Mouse (Mus musculus): ENCODE results near the gene Masp1. TPM values are rescaled to one million over a fixed set of nuclear protein-coding genes. Genes with fewer than 3 reads are reported as not detected.

The Masp1 gene
- polyA plus RNA-seq, 1 experiment from 2014 or later, result 44.7 TPM

DNA sequence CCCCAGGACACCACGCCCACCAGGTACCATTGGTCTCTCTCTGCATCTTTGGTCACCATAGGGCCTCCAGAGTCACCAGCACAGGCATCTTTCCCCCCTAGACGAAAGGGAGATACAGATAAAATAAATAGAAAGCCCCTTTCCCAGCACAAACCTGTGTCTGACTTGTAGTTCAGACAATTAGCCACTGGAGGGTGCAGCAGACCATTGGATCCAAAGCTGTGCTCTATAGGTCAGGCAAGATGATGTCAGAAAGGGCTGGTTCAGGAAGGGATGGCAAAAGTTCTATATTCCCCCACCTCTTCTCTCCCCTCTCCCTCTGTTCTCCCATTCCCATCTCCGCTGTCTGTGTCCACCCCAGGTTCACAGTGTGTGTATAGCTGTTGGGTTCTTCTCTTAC lies 68.1 kb downstream of the Masp1 start:
- 9% methylated on average over 3 of the region's 3 CpGs for WGBS
- no peak overlapping the region for H3K4me2 ChIP-seq (replicated peaks)
- peak; percentile 85 for ATAC-seq
- H3K4me1 ChIP-seq (replicated peaks), result no peaks in the 10 kb centered on the region
- no peaks in the 10 kb centered on the region; the same call in 1 of the 2 replicates for H3K27me3 ChIP-seq
- H3K4me3 ChIP-seq (replicated peaks), result no peak overlapping the region
- no peak overlapping the region for H3K9ac ChIP-seq (replicated peaks)
- no peaks in the 10 kb centered on the region for H3K9me3 ChIP-seq
- no peak overlapping the region for H3K27ac ChIP-seq
- H3K36me3 ChIP-seq, result no peaks in the 10 kb centered on the region

DNA sequence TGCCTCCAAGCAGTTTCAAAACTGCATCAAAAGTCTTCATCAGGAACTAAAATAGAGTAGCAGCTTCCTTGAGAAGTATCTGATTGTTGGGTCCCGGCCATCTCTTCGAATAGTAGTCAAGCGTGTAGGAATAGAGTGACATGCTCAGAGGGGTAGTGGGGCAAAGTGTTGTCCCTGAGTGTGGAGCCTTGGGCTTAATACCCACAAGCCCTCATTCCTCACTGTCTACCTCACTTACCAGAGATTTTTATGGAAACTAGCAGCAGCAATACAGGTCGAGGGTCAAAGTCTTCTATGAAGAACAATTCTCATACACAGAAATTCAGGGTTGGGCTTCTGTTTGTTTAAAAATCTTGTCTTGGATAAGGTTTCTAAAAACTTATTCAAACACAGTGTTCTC lies 69.8 kb downstream of the Masp1 start:
- Histone ChIP-seq H3K4me2 (replicated peaks) (no peak overlapping the region), H3K36me3 (no peaks in the 10 kb centered on the region), H3K9me3 (no peaks in the 10 kb centered on the region), H3K27me3 (no peaks in the 10 kb centered on the region; the same call in 1 of the 2 replicates), H3K9ac (replicated peaks) (no peak overlapping the region), H3K27ac (no peak overlapping the region), H3K4me1 (replicated peaks) (no peaks in the 10 kb centered on the region), H3K4me3 (replicated peaks) (no peak overlapping the region)
- ATAC-seq, result no peak
- 90% methylated on average over 4 of the region's 4 CpGs for WGBS

DNA sequence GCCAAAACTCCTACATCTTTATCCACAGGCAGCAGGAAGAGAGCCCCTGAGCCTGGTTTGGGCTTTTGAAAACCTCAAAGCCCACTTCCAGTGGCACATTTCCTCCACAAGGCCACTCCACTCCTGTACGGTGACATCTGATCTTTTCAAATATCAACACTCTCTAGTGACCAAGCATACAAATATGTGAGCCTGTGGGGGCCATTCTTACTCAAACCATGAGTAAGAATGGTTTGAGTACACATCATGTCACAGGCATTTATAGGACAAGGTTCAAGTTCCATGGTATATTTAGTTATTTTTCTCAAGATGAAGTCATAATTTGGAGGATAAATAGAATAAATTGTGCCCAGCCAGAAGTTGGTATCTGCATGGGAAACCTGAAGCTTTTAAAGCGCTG lies 70.7 kb downstream of the Masp1 start:
- ATAC-seq, result no peak
- no peak overlapping the region for H3K9ac ChIP-seq (replicated peaks)
- no peaks in the 10 kb centered on the region for H3K36me3 ChIP-seq
- no peak overlapping the region for H3K27ac ChIP-seq
- no peaks in the 10 kb centered on the region for H3K9me3 ChIP-seq
- 90% methylated on average over 2 of the region's 2 CpGs for WGBS
- H3K4me2 ChIP-seq (replicated peaks), result no peak overlapping the region
- no peaks in the 10 kb centered on the region for H3K4me1 ChIP-seq (replicated peaks)
- H3K4me3 ChIP-seq (replicated peaks), result no peak overlapping the region
- H3K27me3 ChIP-seq, result no peaks in the 10 kb centered on the region; the same call in 1 of the 2 replicates

DNA sequence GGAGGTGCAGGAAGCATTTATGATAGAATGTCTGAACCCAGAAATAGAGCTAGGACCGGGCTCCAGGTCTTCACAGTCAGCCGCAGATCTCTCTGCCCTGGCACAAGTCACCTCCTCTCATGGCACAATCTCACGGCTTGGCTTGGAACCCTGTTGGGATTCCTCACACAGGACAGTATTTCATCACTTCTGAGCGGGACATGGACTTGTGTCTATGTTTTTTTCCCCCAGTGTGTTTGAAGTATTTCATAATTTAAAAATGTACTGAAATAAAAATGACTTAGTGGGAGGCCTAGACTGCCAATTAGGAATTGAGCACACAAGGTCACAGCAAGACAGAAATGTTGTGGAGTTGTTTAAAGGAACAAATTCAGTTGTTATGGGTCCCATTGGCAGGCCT lies 76.4 kb downstream of the Masp1 start:
- WGBS, result 95% methylated on average over 4 of the region's 4 CpGs
- Histone ChIP-seq H3K4me3 (replicated peaks) (no peak overlapping the region), H3K4me2 (replicated peaks) (no peak overlapping the region), H3K36me3 (no peaks in the 10 kb centered on the region), H3K27ac (no peak overlapping the region), H3K9me3 (no peaks in the 10 kb centered on the region), H3K9ac (replicated peaks) (no peak overlapping the region), H3K4me1 (replicated peaks) (no peaks in the 10 kb centered on the region), H3K27me3 (no peaks in the 10 kb centered on the region)
- ATAC-seq, result no peak

DNA sequence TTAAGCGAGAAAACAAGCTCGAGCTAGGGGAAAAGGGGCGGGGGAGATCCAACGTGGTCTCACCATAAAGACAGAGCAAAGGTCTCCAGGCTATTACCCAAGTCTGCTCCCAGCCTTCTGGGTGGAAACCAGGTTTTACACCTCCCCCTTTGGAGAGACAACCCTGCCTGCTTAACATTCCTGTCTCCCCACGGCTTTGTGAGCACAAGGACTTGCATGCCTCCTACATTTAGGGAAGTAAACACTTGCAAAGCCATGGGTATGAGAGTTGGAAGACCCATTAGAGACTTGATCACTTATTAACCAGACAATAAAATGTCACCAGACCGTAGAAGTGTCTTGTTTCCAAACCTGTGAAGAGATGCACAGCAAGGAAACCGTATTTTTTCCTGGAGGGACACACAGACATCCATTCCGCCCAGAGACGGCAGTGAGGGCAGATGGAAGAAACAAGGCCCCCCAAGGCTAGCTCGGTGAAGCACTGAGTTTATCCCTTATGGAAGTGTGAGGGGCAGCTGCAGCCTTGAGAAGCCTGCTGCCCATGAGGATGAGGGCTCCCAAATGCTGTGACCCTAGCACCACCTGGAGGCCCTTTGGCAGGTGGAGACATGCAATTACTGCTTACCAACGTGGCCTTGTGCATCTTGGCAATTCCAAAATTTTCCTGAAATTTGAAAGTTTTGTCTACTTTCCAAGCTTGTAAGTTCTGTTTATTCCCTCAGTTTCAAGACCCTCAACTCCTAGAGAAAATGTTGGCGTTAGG lies 83.0 kb downstream of the Masp1 start:
- Histone ChIP-seq H3K36me3 (no peaks in the 10 kb centered on the region), H3K9me3 (no peaks in the 10 kb centered on the region), H3K27ac (no peak overlapping the region), H3K27me3 (no peaks in the 10 kb centered on the region), H3K4me1 (replicated peaks) (no peaks in the 10 kb centered on the region), H3K4me3 (replicated peaks) (no peak overlapping the region), H3K9ac (replicated peaks) (no peak overlapping the region), H3K4me2 (replicated peaks) (no peak overlapping the region)
- 75% methylated on average over 12 of the region's 12 CpGs for WGBS
- no peak for ATAC-seq

DNA sequence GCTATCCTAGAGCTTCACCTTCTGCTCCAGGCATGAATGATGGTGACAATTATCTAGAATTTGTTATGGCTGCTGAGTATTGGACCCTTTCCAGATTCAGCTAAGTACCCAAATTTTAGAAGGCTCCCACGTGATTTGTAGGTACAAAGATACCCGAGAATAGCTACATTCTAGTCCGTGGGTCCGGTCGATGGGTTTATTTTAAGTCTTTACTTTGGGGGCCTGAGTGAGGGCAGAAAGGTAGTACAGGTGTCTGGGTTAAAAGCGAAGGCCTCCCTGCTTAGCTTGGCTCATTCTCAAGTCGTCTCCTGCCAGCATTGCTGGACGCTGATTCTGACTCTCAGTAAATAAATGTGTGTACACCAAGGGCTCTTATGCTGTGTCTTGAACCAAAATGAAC lies 90.6 kb downstream of the Masp1 start:
- H3K27me3 ChIP-seq, result no peaks in the 10 kb centered on the region
- ATAC-seq, result no peak
- 96% methylated on average over 8 of the region's 8 CpGs for WGBS

DNA sequence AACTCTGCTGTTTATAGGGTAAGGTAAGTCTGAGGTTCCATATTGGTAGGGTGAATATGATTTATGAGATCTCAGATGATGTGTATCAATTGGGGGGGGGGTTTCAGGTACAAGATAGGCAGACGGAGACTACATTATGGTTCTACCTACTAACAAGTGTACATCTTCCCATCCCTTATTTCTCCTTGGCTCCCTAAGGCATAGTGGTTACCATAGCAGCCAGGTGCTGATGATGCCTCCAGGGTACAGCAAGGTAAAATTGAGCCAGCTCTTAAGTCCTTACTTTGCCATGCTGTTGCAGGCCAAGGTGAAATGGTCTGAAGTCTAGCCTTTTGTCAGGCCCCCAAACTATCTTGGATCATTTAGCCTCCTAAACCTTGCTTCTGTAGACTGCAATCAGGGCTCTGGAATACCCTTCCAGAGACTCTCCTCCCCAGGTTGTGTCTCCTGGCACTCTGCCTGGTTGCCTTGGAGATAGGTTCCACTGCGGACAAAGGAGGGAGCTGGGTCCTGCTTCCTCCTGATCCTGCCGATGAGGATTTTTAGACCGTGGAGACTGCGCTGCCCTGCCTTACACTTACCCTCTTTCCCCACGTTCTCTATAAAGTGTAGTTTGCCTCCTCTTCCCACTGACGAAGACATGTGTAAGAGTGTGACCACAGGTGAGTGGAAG lies 91.8 kb downstream of the Masp1 start, which contains the start of gene Rtp1:
TSS of gene Rtp1 (plus strand) at position 487 of the 673 bp plus-strand sequence.
- H3K36me3 ChIP-seq, result no peaks in the 10 kb centered on the region
- H3K4me3 ChIP-seq (replicated peaks), result no peak within 1 kb of the TSS
- no peak within 1 kb of the TSS for H3K27ac ChIP-seq
- no peaks in the 10 kb centered on the region for H3K27me3 ChIP-seq
- ATAC-seq, result no peak
- WGBS, result 85% methylated on average over 7 of the region's 7 CpGs
- H3K4me1 ChIP-seq (replicated peaks), result no peaks in the 10 kb centered on the region
- no peaks in the 10 kb centered on the region for H3K9me3 ChIP-seq
- no peak within 1 kb of the TSS for H3K9ac ChIP-seq (replicated peaks)
- H3K4me2 ChIP-seq (replicated peaks), result no peak within 1 kb of the TSS

More for the DNA sequence above, 90.6 kb downstream of the Masp1 start:
- H3K27ac ChIP-seq, result no peak overlapping the region
- H3K4me1 ChIP-seq (replicated peaks), result no peaks in the 10 kb centered on the region
- no peaks in the 10 kb centered on the region for H3K9me3 ChIP-seq
- no peak overlapping the region for H3K9ac ChIP-seq (replicated peaks)
- no peaks in the 10 kb centered on the region for H3K36me3 ChIP-seq
- H3K4me3 ChIP-seq (replicated peaks), result no peak overlapping the region
- no peak overlapping the region for H3K4me2 ChIP-seq (replicated peaks)

DNA sequence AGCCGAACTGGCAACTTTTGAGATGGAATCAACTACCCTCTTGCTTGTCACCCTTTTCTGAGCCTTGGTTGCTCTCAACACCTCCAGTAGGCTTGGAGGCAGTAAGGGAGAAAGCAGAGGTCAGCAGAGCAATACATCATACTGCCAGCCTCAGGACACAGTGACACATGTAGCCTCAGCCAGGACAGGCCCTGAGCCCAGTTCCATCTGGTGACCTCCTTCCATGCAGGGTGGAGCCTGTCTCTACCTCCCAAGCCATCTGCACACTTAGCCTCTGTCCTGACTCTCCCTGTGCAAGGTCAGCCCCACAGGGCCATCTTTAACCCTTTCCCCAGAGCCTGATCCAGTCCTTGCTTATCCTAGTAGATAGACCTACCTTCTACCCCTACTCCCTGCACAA lies 92.9 kb downstream of the Masp1 start:
- H3K4me3 ChIP-seq (replicated peaks), result no peak overlapping the region
- H3K27ac ChIP-seq, result no peak overlapping the region
- no peak overlapping the region for H3K4me2 ChIP-seq (replicated peaks)
- no peaks in the 10 kb centered on the region for H3K27me3 ChIP-seq
- H3K36me3 ChIP-seq, result no peaks in the 10 kb centered on the region
- 96% methylated on average over 1 of the region's 1 CpGs for WGBS
- ATAC-seq, result no peak
- no peak overlapping the region for H3K9ac ChIP-seq (replicated peaks)
- no peaks in the 10 kb centered on the region for H3K9me3 ChIP-seq
- no peaks in the 10 kb centered on the region for H3K4me1 ChIP-seq (replicated peaks)

DNA sequence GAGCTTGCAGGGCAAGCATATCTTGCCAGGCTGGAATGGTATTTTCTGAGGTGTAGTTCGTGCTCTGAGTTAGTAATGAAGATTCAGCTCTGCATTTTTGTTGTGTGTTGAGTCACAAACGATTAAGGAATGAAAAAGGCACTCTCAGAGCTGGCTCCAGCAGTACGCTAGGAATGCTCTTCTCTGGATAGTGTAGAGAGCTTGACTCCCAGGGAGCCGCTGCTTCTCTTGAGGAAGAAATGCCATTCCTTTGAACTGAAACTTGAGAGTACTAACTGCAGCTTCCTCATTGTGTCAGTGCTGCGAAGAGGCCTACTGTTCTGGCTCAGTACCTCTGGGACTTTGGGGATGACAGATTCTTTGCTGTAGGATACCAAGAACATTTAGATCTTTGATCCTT lies 96.8 kb downstream of the Masp1 start:
- no peak for ATAC-seq
- no peaks in the 10 kb centered on the region for H3K27me3 ChIP-seq
- no peaks in the 10 kb centered on the region for H3K4me1 ChIP-seq (replicated peaks)
- WGBS, result 73% methylated on average over 5 of the region's 5 CpGs
- no peaks in the 10 kb centered on the region for H3K9me3 ChIP-seq
- no peak overlapping the region for H3K4me2 ChIP-seq (replicated peaks)
- H3K9ac ChIP-seq (replicated peaks), result no peak overlapping the region
- H3K36me3 ChIP-seq, result no peaks in the 10 kb centered on the region
- H3K4me3 ChIP-seq (replicated peaks), result no peak overlapping the region
- no peak overlapping the region for H3K27ac ChIP-seq

DNA sequence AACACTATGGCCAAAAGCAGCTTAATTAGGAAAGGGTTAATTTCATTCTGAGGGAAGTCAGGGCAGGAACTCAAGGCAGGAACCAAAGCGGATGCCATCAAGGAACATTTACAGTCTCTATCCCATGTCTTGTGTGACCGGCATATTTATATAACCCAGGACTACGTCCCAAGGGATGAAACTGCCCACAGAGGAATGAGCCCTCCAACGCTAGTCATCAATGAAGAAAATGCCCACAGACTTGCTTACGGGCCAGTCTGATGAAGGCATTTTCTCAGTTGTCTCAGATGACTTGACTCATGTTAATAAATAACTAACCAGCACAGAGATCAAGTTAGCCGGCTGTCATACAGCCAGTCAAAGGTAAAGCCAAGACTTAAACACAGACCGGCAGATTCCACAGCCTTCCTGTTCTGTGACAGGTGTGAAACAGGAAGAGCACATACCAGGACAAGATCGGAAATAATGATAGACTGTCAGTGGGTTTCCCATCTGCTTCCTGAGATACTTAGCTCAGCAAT lies 101.0 kb downstream of the Masp1 start:
- Histone ChIP-seq H3K27ac (no peak overlapping the region), H3K9ac (replicated peaks) (no peak overlapping the region), H3K36me3 (no peaks in the 10 kb centered on the region), H3K4me3 (replicated peaks) (no peak overlapping the region), H3K4me1 (replicated peaks) (peaks cover 15% of the 10 kb centered on the region), H3K9me3 (no peaks in the 10 kb centered on the region), H3K4me2 (replicated peaks) (no peak overlapping the region), H3K27me3 (no peaks in the 10 kb centered on the region)
- WGBS, result 93% methylated on average over 8 of the region's 8 CpGs
- no peak for ATAC-seq

DNA sequence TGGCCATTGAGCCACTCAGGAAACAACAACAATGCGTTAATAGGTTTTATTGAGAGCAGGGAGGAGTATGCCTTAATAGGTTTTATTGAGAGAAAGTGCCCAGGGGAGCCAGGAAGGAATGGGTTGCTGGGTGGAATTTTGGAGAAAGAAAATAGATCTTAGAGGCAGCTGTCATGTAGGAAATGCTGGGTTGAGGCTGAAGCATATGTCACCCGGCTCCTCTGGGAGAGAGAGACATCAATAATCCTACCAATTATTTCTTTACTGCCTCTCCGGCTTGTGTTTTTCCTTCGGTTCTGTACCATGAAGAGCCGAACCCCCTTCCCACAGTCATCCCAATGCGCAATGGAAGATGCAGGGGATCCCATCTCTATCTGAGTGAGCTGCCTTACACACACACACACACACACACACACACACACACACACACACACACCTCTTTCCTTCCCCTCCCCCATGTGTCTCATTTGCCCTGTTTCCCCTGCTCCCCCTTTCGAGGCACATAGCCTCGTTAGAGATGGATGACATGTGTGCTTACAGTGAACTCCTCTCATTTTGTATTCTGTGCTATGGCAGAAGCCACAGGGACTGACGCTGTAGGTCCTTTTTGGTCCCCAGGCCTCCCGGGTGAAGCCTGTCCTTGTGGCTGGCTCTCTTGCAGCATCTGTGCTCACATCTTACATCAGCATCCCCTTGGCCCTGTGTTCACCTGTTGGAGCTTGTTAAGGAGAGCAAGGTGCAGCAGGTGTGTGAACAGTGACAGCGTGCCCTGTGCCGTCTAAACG lies 103.0 kb downstream of the Masp1 start:
- ATAC-seq, result peak; percentile 67
- H3K27me3 ChIP-seq, result no peaks in the 10 kb centered on the region
- 0 out of 2 replicates have a peak overlapping the region, but pooled peaks have one; percentile 6 for H3K4me2 ChIP-seq (replicated peaks)
- 56% methylated on average over 13 of the region's 13 CpGs for WGBS
- H3K9me3 ChIP-seq, result no peaks in the 10 kb centered on the region
- H3K36me3 ChIP-seq, result no peaks in the 10 kb centered on the region
- H3K27ac ChIP-seq, result no peak overlapping the region
- H3K4me3 ChIP-seq (replicated peaks), result no peak overlapping the region
- H3K4me1 ChIP-seq (replicated peaks), result peaks cover 15% of the 10 kb centered on the region
- H3K9ac ChIP-seq (replicated peaks), result no peak overlapping the region

All from midbrain, embryonic 13.5 days (tissue).